Mouse (Mus musculus) midbrain, embryonic 11.5 days (tissue): Measurements from ENCODE around the gene Wdr49. TPM values are rescaled to one million over a fixed set of nuclear protein-coding genes. Genes with fewer than 3 reads are reported as not detected.

Source experiments
- ATAC-seq: fragments of 200-750 bp; cut with Nextera tagmentation; 2 replicates; pipeline ENCODE4 v1.8.0; 2017; ENCODE audit warnings: moderate TSS enrichment, moderate library complexity; ENCODE audit not compliant: low FRiP score
- DNase-seq: peaks from one replicate; pipeline ENCODE4 v3.0.0; 2015; ENCODE audit warnings: low spot score; ENCODE audit errors: missing footprints
- H3K27ac ChIP-seq: fragments of 300-500 bp; sonication (generic); 2 replicates; pipeline ENCODE4 v1.5.1; 2014; ENCODE audit warnings: low read depth, low read length
- H3K27me3 ChIP-seq: fragments of 300-500 bp; sonication (generic); 2 replicates; pipeline ENCODE4 v1.6.1; 2014; ENCODE audit warnings: mild to moderate bottlenecking, low read length, moderate library complexity, mixed read lengths; ENCODE audit not compliant: control insufficient read depth, insufficient read depth
- H3K36me3 ChIP-seq: fragments of 300-500 bp; sonication (generic); 2 replicates; pipeline ENCODE4 v1.6.1; 2014; ENCODE audit warnings: mild to moderate bottlenecking, low read length, moderate library complexity, mixed read lengths; ENCODE audit not compliant: control insufficient read depth, insufficient read depth
- H3K4me1 ChIP-seq: fragments of 300-500 bp; sonication (generic); 2 replicates; pipeline ENCODE4 v1.6.1; 2014; ENCODE audit warnings: low read length; ENCODE audit not compliant: control insufficient read depth, insufficient read depth
- H3K4me2 ChIP-seq: fragments of 300-500 bp; sonication (generic); 2 replicates; pipeline ENCODE4 v1.6.1; 2014; ENCODE audit warnings: mild to moderate bottlenecking, moderate library complexity
- H3K4me3 ChIP-seq: fragments of 300-500 bp; sonication (generic); 2 replicates; pipeline ENCODE4 v1.5.1; 2014; ENCODE audit warnings: low read depth, low read length
- H3K9ac ChIP-seq: fragments of 300-500 bp; sonication (generic); 2 replicates; pipeline ENCODE4 v1.6.1; 2014; ENCODE audit warnings: low read length
- H3K9me3 ChIP-seq: fragments of 300-500 bp; sonication (generic); 2 replicates; pipeline ENCODE4 v1.6.1; 2016; ENCODE audit warnings: low read length; ENCODE audit not compliant: control insufficient read depth
- WGBS: fragments of 180-500 bp; shearing (Covaris S2); extraction: QIAGEN DNeasy Blood & Tissue Kit; methylation state at CpG from one replicate; pipeline ENCODE4 v1.1.7; 2014; 5-methylcytosine and 5-hydroxymethylcytosine counted together
- polyA plus RNA-seq: library from polyadenylated mRNA; unstranded; fragments of >200 nt; fragmentation: Nextera tagmentation; extraction: Ambion mirVana; gene quantifications from 2 replicates; pipeline ENCODE4 v1.2.1, GENCODE M21; 2014

Wdr49 gene
- 0.05 TPM in 1 of 2 replicates, not detected in the other for polyA plus RNA-seq

- H3K4me3 ChIP-seq, result no peak within 1 kb of the TSS
- H3K4me1 ChIP-seq, result no peaks in the 10 kb centered on the region
- H3K9me3 ChIP-seq, result no peaks in the 10 kb centered on the region
- no peaks in the 10 kb centered on the region for H3K36me3 ChIP-seq
- no peak within 1 kb of the TSS for H3K9ac ChIP-seq
- no peak within 1 kb of the TSS for H3K4me2 ChIP-seq
- ATAC-seq, result no peak
- H3K27ac ChIP-seq, result no peak within 1 kb of the TSS
- no peak for DNase-seq
- 50% methylated on average over 2 of the region's 2 CpGs for WGBS
- no peaks in the 10 kb centered on the region for H3K27me3 ChIP-seq
Observed at GRCm38 (mm10) chr3:75482056-75482455, at the start of gene Wdr49. Gene Wdr49, minus strand, starts transcription at chr3:75482156.

DNA sequence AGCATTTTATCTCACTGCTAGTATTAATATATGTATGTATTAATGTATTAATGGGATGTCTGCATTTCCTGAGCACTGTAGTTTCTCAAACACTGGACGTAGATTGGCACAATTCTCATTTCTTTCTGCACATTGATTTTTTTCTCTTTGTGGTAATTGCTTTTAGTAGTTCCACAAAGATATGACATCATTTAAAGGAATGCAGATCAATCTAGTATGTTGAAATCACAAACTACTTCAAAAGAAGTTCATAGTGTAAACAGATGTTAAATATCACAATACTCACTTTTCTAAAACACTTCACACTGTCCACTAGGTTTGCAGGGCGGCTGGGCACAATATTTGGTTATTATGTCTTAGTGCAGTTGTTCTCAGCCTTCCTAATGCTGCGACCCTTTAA lies 49.1 kb upstream of the Wdr49 start:
- H3K4me1 ChIP-seq, result no peaks in the 10 kb centered on the region
- H3K9ac ChIP-seq, result no peak overlapping the region
- no peak overlapping the region for H3K27ac ChIP-seq
- H3K36me3 ChIP-seq, result no peaks in the 10 kb centered on the region; the same call in 1 of the 2 replicates
- no peak overlapping the region for H3K4me2 ChIP-seq
- H3K4me3 ChIP-seq, result no peak overlapping the region
- no peak for ATAC-seq
- DNase-seq, result no peak
- WGBS, result 91% methylated on average over 3 of the region's 3 CpGs
- no peaks in the 10 kb centered on the region for H3K9me3 ChIP-seq
- H3K27me3 ChIP-seq, result no peaks in the 10 kb centered on the region

DNA sequence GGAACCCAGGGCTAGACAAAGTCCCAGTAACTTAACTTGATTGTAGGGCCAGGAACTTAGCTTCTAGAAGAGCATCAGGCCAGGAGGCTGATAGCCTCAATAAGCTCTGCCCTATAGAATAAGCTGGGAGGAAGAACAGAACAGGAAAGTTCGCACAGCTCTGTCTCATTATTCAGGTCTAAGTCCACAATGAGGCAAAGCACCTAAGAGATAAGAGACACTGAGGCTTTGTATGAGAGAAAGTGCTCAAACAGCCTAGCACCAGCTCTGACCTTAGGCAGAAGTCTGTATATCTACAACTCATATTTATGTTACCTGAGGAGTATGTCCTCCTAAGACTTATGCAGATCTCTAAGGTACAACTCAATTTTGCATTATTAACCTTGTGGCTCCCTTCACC lies 40.6 kb upstream of the Wdr49 start:
- ATAC-seq, result no peak
- Histone ChIP-seq H3K4me2 (no peak overlapping the region), H3K4me1 (no peaks in the 10 kb centered on the region), H3K4me3 (no peak overlapping the region), H3K27me3 (no peaks in the 10 kb centered on the region), H3K36me3 (no peaks in the 10 kb centered on the region; the same call in 1 of the 2 replicates), H3K27ac (no peak overlapping the region), H3K9me3 (no peaks in the 10 kb centered on the region), H3K9ac (no peak overlapping the region)
- 83% methylated on average over 1 of the region's 1 CpGs for WGBS
- no peak for DNase-seq

DNA sequence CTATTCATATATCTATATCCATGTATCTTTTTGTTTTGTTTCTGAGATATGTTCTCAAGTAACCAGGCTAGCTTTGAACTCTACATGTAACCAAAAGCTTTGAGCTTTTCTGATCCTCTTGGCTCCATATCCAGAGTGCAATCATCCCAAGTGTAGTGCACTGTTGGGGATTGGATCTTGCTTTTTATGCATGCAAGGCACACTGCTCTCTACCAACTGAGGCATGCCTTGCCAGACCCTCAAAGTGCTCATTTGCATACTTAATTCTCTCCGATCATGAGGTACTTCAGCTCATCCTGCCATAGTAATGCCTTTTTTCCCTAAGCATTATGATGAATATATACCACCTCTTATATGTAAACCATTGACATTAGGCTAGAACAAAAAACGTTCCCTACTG lies 39.4 kb upstream of the Wdr49 start:
- ATAC-seq (no peak), DNase-seq (no peak)
- Histone ChIP-seq H3K27me3 (no peaks in the 10 kb centered on the region), H3K4me1 (no peaks in the 10 kb centered on the region), H3K9me3 (no peaks in the 10 kb centered on the region), H3K4me3 (no peak overlapping the region), H3K4me2 (no peak overlapping the region), H3K27ac (no peak overlapping the region), H3K9ac (no peak overlapping the region), H3K36me3 (no peaks in the 10 kb centered on the region; the same call in 1 of the 2 replicates)
- 76% methylated on average over 2 of the region's 2 CpGs for WGBS

GRCm38 (mm10) chr3:75517631-75518250 lies 35.8 kb upstream of the Wdr49 start:
- no peak overlapping the region for H3K4me3 ChIP-seq
- 76% methylated on average over 7 of the region's 7 CpGs for WGBS
- peak; percentile 62; the same call in 1 of the 2 replicates for ATAC-seq
- H3K4me2 ChIP-seq, result no peak overlapping the region
- peaks cover 2% of the 10 kb centered on the region; the same call in 1 of the 2 replicates for H3K36me3 ChIP-seq
- no peaks in the 10 kb centered on the region for H3K9me3 ChIP-seq
- no peaks in the 10 kb centered on the region for H3K4me1 ChIP-seq
- no peak overlapping the region for H3K9ac ChIP-seq
- peak; percentile 86 for DNase-seq
- H3K27ac ChIP-seq, result no peak overlapping the region
- no peaks in the 10 kb centered on the region for H3K27me3 ChIP-seq

DNA sequence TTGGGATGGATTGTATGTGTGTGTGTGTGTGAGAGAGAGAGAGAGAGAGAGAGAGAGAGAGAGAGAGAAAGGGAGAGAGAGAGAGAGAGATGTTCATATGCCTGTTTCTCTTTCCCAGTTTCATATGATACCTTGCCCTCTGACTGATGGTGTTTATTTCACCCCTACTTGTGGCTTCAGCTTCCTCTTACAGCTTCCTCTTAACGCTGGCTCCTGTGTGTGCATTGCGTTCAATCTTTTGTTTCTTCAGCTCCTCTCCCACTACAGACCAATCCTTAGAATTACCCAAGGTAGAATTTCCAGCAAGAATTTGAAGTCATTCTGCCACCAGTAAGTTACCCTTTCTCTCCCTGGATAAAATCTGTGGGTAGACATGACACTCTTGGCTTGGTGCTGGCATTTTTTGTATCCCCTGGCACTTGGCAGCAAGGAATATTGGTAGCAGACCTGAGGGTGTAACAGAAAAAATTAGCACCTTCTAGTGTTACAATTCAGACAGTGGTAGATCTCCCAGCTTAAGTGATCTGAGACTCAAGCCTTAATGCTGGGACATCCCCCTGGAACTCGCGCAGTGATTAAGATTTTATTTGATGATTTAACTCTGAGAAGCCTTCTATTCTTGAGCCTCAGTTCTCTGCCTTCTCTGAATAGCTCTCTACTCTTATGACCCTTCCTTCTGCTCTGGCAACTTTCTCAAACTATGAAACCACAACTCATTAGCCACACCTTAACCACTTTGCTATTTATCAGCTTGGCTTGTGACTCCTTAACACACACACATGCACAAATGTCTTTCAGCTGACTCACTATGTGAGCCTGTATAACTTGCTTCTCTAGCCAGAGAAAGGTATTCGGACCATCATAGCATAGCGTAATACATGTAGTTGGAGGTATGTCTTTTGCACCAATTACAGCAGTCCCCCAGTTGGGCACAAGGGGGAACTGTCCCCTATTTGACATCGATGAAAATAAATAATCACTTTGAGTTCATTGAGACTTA lies 17.3 kb upstream of the Wdr49 start:
- H3K9ac ChIP-seq, result no peak overlapping the region
- H3K4me1 ChIP-seq, result no peaks in the 10 kb centered on the region
- WGBS, result 91% methylated on average over 7 of the region's 7 CpGs
- H3K4me2 ChIP-seq, result no peak overlapping the region
- H3K36me3 ChIP-seq, result no peaks in the 10 kb centered on the region
- H3K27me3 ChIP-seq, result no peaks in the 10 kb centered on the region
- H3K4me3 ChIP-seq, result no peak overlapping the region
- H3K27ac ChIP-seq, result no peak overlapping the region
- ATAC-seq, result no peak
- no peak for DNase-seq
- H3K9me3 ChIP-seq, result no peaks in the 10 kb centered on the region

- no peak overlapping the region for H3K4me3 ChIP-seq
- H3K27me3 ChIP-seq, result no peaks in the 10 kb centered on the region
- H3K9ac ChIP-seq, result no peak overlapping the region
- no peak for DNase-seq
- H3K4me1 ChIP-seq, result no peaks in the 10 kb centered on the region
- H3K36me3 ChIP-seq, result no peaks in the 10 kb centered on the region
- no peak overlapping the region for H3K4me2 ChIP-seq
- WGBS, result 73% methylated on average over 3 of the region's 3 CpGs
- H3K9me3 ChIP-seq, result no peaks in the 10 kb centered on the region
- no peak for ATAC-seq
- H3K27ac ChIP-seq, result no peak overlapping the region
Observed at GRCm38 (mm10) chr3:75492913-75493312, 11.0 kb upstream of the Wdr49 start.

DNA sequence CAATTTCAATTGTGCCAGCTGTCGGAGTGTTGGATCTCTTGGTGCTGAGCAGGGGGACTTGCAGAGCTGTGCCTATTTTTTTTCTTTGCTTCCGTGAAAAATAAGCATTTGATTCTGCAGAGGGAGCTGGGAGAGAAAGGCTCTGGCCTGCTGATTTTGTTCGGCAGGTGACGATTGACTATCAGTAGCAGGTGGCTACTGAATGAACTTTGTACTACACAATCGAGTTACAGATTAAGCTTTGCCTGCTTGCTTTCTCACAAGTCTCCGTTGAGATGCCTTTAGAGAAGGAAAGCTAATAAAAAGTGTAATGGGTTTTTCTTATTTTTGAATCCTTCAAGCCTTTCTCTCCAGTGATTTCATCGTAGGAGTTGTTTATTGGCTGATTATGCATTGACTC lies 6.8 kb downstream of the Wdr49 start:
- DNase-seq (no peak), ATAC-seq (no peak)
- 79% methylated on average over 7 of the region's 7 CpGs for WGBS
- no peak overlapping the region for H3K27ac ChIP-seq
- no peaks in the 10 kb centered on the region for H3K36me3 ChIP-seq
- no peak overlapping the region for H3K4me3 ChIP-seq
- no peak overlapping the region for H3K4me2 ChIP-seq
- no peak overlapping the region for H3K9ac ChIP-seq
- no peaks in the 10 kb centered on the region for H3K4me1 ChIP-seq
- no peaks in the 10 kb centered on the region for H3K27me3 ChIP-seq
- H3K9me3 ChIP-seq, result no peaks in the 10 kb centered on the region

DNA sequence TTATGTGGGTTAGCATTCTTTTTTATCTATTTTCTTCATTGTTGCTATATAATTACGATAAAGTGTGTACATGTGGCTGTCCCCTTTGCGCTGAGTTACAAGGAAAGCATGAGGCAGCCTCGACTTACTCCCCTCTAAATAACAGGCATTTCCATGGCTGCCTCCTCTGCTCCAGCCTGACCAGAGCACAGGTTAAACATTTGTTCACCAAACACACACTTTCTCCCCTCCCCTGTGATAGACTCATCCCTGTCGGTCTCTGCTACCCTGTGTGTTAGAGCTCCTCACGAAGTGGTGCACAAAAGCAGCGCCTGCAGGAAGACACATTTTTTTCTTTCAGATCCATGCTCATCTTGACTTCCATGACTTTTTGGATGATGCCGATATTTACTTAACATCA lies 7.3 kb downstream of the Wdr49 start:
- H3K27me3 ChIP-seq, result no peaks in the 10 kb centered on the region
- H3K9me3 ChIP-seq, result no peaks in the 10 kb centered on the region
- no peak for ATAC-seq
- H3K4me3 ChIP-seq, result no peak overlapping the region
- no peak for DNase-seq
- no peaks in the 10 kb centered on the region for H3K36me3 ChIP-seq
- no peak overlapping the region for H3K4me2 ChIP-seq
- no peaks in the 10 kb centered on the region for H3K4me1 ChIP-seq
- 85% methylated on average over 7 of the region's 7 CpGs for WGBS
- H3K9ac ChIP-seq, result no peak overlapping the region
- no peak overlapping the region for H3K27ac ChIP-seq
